Mouse (Mus musculus) liver, embryonic 14.5 days (tissue): Measurements from ENCODE around the gene Smyd5.

ENCODE experiments used
- CTCF ChIP-seq: IDR thresholded peaks from 2 replicates; pipeline ENCODE4 v1.5.1; 2016; ENCODE audit warnings: antibody characterized with exemption, low read depth, control low read depth
- EP300 ChIP-seq: IDR thresholded peaks from 2 replicates; pipeline ENCODE4 v1.6.1; 2016; ENCODE audit warnings: antibody characterized with exemption, low read depth

DNA sequence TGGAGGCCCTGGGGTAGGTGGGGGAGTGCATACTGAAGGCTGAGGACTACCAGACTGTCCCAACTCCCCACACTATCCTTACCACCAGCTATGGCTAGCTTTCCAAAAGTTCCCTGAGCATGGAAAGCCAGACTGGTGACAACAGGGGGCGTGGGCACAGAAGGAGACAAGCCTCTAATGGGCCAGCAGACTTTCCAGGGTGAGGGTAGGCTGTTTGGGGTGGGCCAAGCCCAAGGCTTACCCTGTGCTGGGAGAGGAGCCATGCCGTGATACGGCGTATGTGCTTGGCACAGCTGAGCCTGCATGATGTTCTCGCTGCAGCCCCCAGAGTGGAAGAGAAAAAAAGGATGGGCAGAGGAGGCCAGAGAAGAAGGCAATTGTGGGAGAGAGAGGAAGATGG lies 48.2 kb downstream of the Smyd5 start:
- no peak for TF ChIP-seq CTCF
- no peak for TF ChIP-seq EP300
